Mouse (Mus musculus): ENCODE data around the gene Cog5.
A peak's percentile ranks its signal among the peaks of the same experiment; 100 is the strongest.

Cog5 gene

GRCm38 (mm10) chr12:31712233-31712632, 57.6 kb downstream of the Cog5 start:
- DNase-seq: no peak

- no peak for DNase-seq
These were observed 58.1 kb downstream of the Cog5 start for GRCm38 (mm10) chr12:31712727-31713126.

GRCm38 (mm10) chr12:31713600-31713999, 58.9 kb downstream of the Cog5 start, which contains the start of gene Gpr22:
Gene Gpr22, minus strand, starts transcription at chr12:31713947.
- peak; percentile 56 for DNase-seq

- no peak for DNase-seq
These were observed 59.4 kb downstream of the Cog5 start for GRCm38 (mm10) chr12:31714070-31714469.

GRCm38 (mm10) chr12:31719586-31720275, 65.1 kb downstream of the Cog5 start:
- no peak for DNase-seq

GRCm38 (mm10) chr12:31724576-31724975, 69.9 kb downstream of the Cog5 start:
- DNase-seq: no peak

GRCm38 (mm10) chr12:31725511-31726275, 71.0 kb downstream of the Cog5 start:
- no peak for DNase-seq

GRCm38 (mm10) chr12:31726707-31727106, 72.0 kb downstream of the Cog5 start:
- no peak for DNase-seq

GRCm38 (mm10) chr12:31730126-31730525, 75.5 kb downstream of the Cog5 start:
- no peak for DNase-seq

GRCm38 (mm10) chr12:31734616-31735015, 79.9 kb downstream of the Cog5 start:
- DNase-seq: no peak

- DNase-seq: no peak
These were observed 92.6 kb downstream of the Cog5 start for GRCm38 (mm10) chr12:31747301-31747700.

GRCm38 (mm10) chr12:31749846-31750245, 95.2 kb downstream of the Cog5 start:
- DNase-seq: no peak

GRCm38 (mm10) chr12:31754465-31754864, 99.8 kb downstream of the Cog5 start:
- DNase-seq: no peak

- peak; percentile 21 for DNase-seq
These were observed 101.5 kb downstream of the Cog5 start for GRCm38 (mm10) chr12:31755885-31756755.

GRCm38 (mm10) chr12:31773612-31774011, 118.9 kb downstream of the Cog5 start:
- DNase-seq: no peak

GRCm38 (mm10) chr12:31784291-31784690, 129.6 kb downstream of the Cog5 start:
- no peak for DNase-seq

GRCm38 (mm10) chr12:31788530-31788929, 133.9 kb downstream of the Cog5 start:
- DNase-seq: no peak

- no peak for DNase-seq
These were observed 151.9 kb downstream of the Cog5 start for GRCm38 (mm10) chr12:31806410-31807154.

- DNase-seq: no peak
These were observed 163.4 kb downstream of the Cog5 start for GRCm38 (mm10) chr12:31818051-31818461.

- no peak for DNase-seq
These were observed 164.4 kb downstream of the Cog5 start for GRCm38 (mm10) chr12:31819096-31819495.

GRCm38 (mm10) chr12:31819520-31819919, 164.9 kb downstream of the Cog5 start:
- no peak for DNase-seq

- no peak for DNase-seq
These were observed 169.0 kb downstream of the Cog5 start for GRCm38 (mm10) chr12:31823671-31824070.

GRCm38 (mm10) chr12:31824831-31825230, 170.2 kb downstream of the Cog5 start:
- no peak for DNase-seq
